Mouse (Mus musculus) intestine, embryonic 15.5 days (tissue): ENCODE measurements around the gene Prss54. TPM values are rescaled to one million over a fixed set of nuclear protein-coding genes. Genes with fewer than 3 reads are reported as not detected.

ENCODE experiments used
- ATAC-seq: fragments of 200-750 bp; cut with Nextera tagmentation; 2 replicates; pipeline ENCODE4 v1.8.0; 2017; ENCODE audit warnings: moderate TSS enrichment, moderate library complexity
- H3K27ac ChIP-seq: fragments of 300-500 bp; sonication (generic); 2 replicates; pipeline ENCODE4 v1.5.1; 2015; ENCODE audit warnings: mild to moderate bottlenecking, inconsistent platforms
- H3K27me3 ChIP-seq: fragments of 300-500 bp; sonication (generic); replicated peaks from 2 replicates; pipeline ENCODE4 v1.6.1; 2015; ENCODE audit warnings: inconsistent platforms
- H3K36me3 ChIP-seq: fragments of 300-500 bp; sonication (generic); 2 replicates; pipeline ENCODE4 v1.6.1; 2015; ENCODE audit warnings: inconsistent platforms
- H3K4me1 ChIP-seq: fragments of 300-500 bp; sonication (generic); replicated peaks from 2 replicates; pipeline ENCODE4 v1.6.1; 2015; ENCODE audit warnings: inconsistent platforms
- H3K4me2 ChIP-seq: fragments of 300-500 bp; sonication (generic); replicated peaks from 2 replicates; pipeline ENCODE4 v1.6.1; 2015; ENCODE audit warnings: mild to moderate bottlenecking, inconsistent platforms
- H3K4me3 ChIP-seq: fragments of 300-500 bp; sonication (generic); replicated peaks from 2 replicates; pipeline ENCODE4 v1.5.1; 2015; ENCODE audit warnings: inconsistent platforms
- H3K9ac ChIP-seq: fragments of 300-500 bp; sonication (generic); 2 replicates; pipeline ENCODE4 v1.6.1; 2015; ENCODE audit warnings: inconsistent platforms
- H3K9me3 ChIP-seq: fragments of 300-500 bp; sonication (generic); 2 replicates; pipeline ENCODE4 v1.6.1; 2016; ENCODE audit warnings: inconsistent platforms
- WGBS: fragments of 180-500 bp; shearing (Covaris S2); methylation state at CpG from one replicate; pipeline ENCODE4 v1.1.7; 2015; 5-methylcytosine and 5-hydroxymethylcytosine counted together
- polyA plus RNA-seq: library from polyadenylated mRNA; unstranded; fragments of >200 nt; fragmentation: Nextera tagmentation; extraction: Ambion mirVana; gene quantifications from 2 replicates; pipeline ENCODE4 v1.2.1, GENCODE M21; 2015

Prss54 gene
- polyA plus RNA-seq, 1 experiment from 2014 or later = not detected

- no peaks in the 10 kb centered on the region for H3K4me1 ChIP-seq
- H3K27me3 ChIP-seq = no peaks in the 10 kb centered on the region
- H3K4me3 ChIP-seq = no peak overlapping the region
- no peak overlapping the region for H3K27ac ChIP-seq
- H3K36me3 ChIP-seq = no peaks in the 10 kb centered on the region
- no peaks in the 10 kb centered on the region for H3K9me3 ChIP-seq
- 53% methylated on average over 4 of the region's 4 CpGs for WGBS
- H3K9ac ChIP-seq = no peak overlapping the region
- no peak; the same call in 1 of the 2 replicates for ATAC-seq
- H3K4me2 ChIP-seq = no peak overlapping the region
Measured at GRCm38 (mm10) chr8:95512257-95512656, 63.9 kb downstream of the Prss54 start.

Other genes with a start within 250 kb of the Prss54 start
- 5.7 and 5.9 TPM in 2 replicates for gene Zfp319, start 244.4 kb downstream of the Prss54 start, polyA plus RNA-seq
- gene Usb1, start 244.1 kb downstream of the Prss54 start, polyA plus RNA-seq = 40.1 and 41.2 TPM in 2 replicates
- 13.8 and 14.8 TPM in 2 replicates for gene Mmp15, start 224.1 kb downstream of the Prss54 start, polyA plus RNA-seq
- 114 and 123 TPM in 2 replicates for gene Cfap20, start 141.5 kb downstream of the Prss54 start, polyA plus RNA-seq
- 10.5 and 11.5 TPM in 2 replicates for gene Csnk2a2, start 86.3 kb downstream of the Prss54 start, polyA plus RNA-seq
- 0.18 and 0.21 TPM in 2 replicates for gene Ccdc113, start 42.3 kb downstream of the Prss54 start, polyA plus RNA-seq
- 13.3 and 16.9 TPM in 2 replicates for gene Gins3, start 57.1 kb upstream of the Prss54 start, polyA plus RNA-seq
- 16.3 and 17.0 TPM in 2 replicates for gene Ndrg4, start 100.6 kb upstream of the Prss54 start, polyA plus RNA-seq
- 19.7 and 24.3 TPM in 2 replicates for gene Setd6, start 139.5 kb upstream of the Prss54 start, polyA plus RNA-seq
- 56.4 and 57.5 TPM in 2 replicates for gene Cnot1, start 231.1 kb upstream of the Prss54 start, polyA plus RNA-seq
- 324 and 397 TPM in 2 replicates for gene Sap18b, start 249.0 kb upstream of the Prss54 start, polyA plus RNA-seq